Mouse (Mus musculus): ENCODE measurements at regions not wholly inside any gene's neighbourhood (a gene's known extent, or its start where the extent isn't known, plus 50 kb on each side); places are given as distances from the start of the nearest gene placed in this dataset.

DNA sequence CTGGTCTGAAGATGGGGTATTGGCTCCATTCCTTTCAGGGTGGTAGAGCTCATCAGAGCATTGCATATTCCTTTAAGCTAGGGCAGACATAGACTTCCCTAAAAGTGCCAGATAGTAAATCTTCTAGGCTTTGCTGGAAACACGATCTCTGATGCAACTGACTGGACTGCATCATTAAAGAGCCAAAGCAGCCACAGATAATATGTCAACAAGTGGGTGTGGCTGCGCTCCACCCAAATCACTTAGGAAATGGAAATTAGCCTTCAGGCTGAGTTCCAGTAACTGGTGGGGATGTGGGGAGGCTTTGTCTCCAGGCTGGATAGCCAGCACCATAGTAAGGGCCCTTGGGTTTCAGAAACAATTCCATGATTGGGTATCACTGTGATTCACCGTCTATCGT lies 97.3 kb upstream of the Gm12728 start:
- no peaks in the 10 kb centered on the region for H3K36me3 ChIP-seq (ENCODE audit: insufficient read depth, low read length)
- WGBS: 66% methylated on average over 4 of the region's 4 CpGs

DNA sequence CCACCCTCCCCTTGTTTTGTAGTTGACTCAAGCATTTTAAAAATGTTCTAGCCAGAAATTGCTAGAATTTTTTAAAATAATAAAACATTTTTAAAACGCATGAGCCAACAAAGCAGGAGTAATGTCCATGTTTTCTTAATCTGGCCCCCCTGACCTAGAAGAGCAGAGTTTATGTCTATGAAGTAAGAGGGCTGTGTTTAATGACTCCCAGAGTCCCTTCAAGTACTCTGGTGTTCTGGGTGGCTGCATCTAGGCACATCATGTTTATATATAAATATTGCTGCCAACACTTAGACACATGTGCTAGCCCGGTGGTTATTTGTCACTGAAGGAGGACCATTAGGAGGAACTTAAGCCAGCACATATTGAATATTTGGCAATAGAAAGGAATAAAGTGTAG lies 93.8 kb upstream of the Gm12728 start:
- ATAC-seq (ENCODE audit: low FRiP score, low TSS enrichment): no peak

More for the DNA sequence above, 97.3 kb upstream of the Gm12728 start:
- ATAC-seq (ENCODE audit: low FRiP score, low TSS enrichment): no peak
- Histone ChIP-seq H3K9ac (replicated peaks; ENCODE audit: low read length) (no peak overlapping the region), H3K4me3 (ENCODE audit: low read length) (no peak overlapping the region), H3K4me2 (replicated peaks; ENCODE audit: low read depth, low read length) (no peak overlapping the region), H3K27me3 (ENCODE audit: insufficient read depth, low read length) (no peaks in the 10 kb centered on the region), H3K9me3 (ENCODE audit: low read length) (no peaks in the 10 kb centered on the region), H3K27ac (ENCODE audit: low read length) (no peak overlapping the region), H3K4me1 (ENCODE audit: insufficient read depth, low read length) (no peaks in the 10 kb centered on the region)

DNA sequence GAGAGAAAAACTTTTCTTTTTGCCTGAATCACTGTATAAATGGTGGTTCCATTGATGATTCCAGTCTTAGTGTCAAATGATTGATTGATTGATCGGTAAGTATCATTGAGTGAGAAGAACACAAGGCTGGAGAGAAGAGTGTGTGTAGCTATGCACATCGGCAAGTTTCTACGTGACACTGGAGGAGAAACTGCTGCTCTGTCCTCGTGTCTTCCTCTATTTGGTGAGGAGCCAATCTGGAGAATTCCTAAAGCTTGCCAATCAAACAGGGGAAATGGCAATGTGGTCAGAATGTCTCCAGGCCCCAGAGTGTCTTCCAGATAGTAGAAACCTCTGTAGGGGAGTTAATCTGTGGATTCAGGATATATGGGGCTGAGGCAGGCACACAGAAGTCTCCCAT lies 92.5 kb upstream of the Gm12728 start:
- Histone ChIP-seq H3K9me3 (ENCODE audit: low read length) (no peaks in the 10 kb centered on the region), H3K27me3 (ENCODE audit: insufficient read depth, low read length) (no peaks in the 10 kb centered on the region), H3K4me3 (ENCODE audit: low read length) (no peak overlapping the region), H3K36me3 (ENCODE audit: insufficient read depth, low read length) (no peaks in the 10 kb centered on the region), H3K4me2 (replicated peaks; ENCODE audit: low read depth, low read length) (no peak overlapping the region), H3K9ac (replicated peaks; ENCODE audit: low read length) (no peak overlapping the region), H3K4me1 (ENCODE audit: insufficient read depth, low read length) (no peaks in the 10 kb centered on the region), H3K27ac (ENCODE audit: low read length) (no peak overlapping the region)
- no peak for ATAC-seq (ENCODE audit: low FRiP score, low TSS enrichment)
- WGBS: 88% methylated on average over 4 of the region's 4 CpGs

More for the DNA sequence above, 93.8 kb upstream of the Gm12728 start:
- Histone ChIP-seq H3K4me3 (ENCODE audit: low read length) (no peak overlapping the region), H3K9me3 (ENCODE audit: low read length) (no peaks in the 10 kb centered on the region), H3K36me3 (ENCODE audit: insufficient read depth, low read length) (no peaks in the 10 kb centered on the region), H3K4me1 (ENCODE audit: insufficient read depth, low read length) (no peaks in the 10 kb centered on the region), H3K27ac (ENCODE audit: low read length) (no peak overlapping the region), H3K9ac (replicated peaks; ENCODE audit: low read length) (no peak overlapping the region), H3K27me3 (ENCODE audit: insufficient read depth, low read length) (no peaks in the 10 kb centered on the region), H3K4me2 (replicated peaks; ENCODE audit: low read depth, low read length) (no peak overlapping the region)
- WGBS: 38% methylated on average over 2 of the region's 2 CpGs

DNA sequence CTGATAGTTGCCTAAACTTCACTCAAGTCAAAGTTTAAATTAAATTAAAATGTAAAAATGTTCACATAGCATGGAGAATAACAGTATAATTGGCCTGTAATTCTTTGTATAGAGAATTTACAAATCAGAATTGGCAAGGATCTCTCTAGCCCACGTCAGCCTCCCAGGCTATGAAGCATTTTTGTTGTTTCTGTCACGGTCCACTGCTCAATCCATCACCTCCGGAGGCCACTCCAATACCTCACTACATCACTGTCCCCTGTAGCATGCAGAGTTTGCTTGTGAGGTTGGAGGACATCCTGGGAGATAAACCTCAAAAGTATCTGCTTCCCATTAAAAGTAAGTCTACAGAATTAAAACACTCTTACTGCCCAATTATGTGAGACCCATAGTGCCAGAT lies 87.6 kb upstream of the Gm12728 start:
- WGBS: 30% methylated on average over 3 of the region's 3 CpGs
- no peak for ATAC-seq (ENCODE audit: low FRiP score, low TSS enrichment)
- Histone ChIP-seq H3K9me3 (ENCODE audit: low read length) (no peaks in the 10 kb centered on the region), H3K36me3 (ENCODE audit: insufficient read depth, low read length) (no peaks in the 10 kb centered on the region), H3K27me3 (ENCODE audit: insufficient read depth, low read length) (no peaks in the 10 kb centered on the region), H3K27ac (ENCODE audit: low read length) (no peak overlapping the region), H3K9ac (replicated peaks; ENCODE audit: low read length) (no peak overlapping the region), H3K4me3 (ENCODE audit: low read length) (no peak overlapping the region), H3K4me2 (replicated peaks; ENCODE audit: low read depth, low read length) (no peak overlapping the region), H3K4me1 (ENCODE audit: insufficient read depth, low read length) (no peaks in the 10 kb centered on the region)

DNA sequence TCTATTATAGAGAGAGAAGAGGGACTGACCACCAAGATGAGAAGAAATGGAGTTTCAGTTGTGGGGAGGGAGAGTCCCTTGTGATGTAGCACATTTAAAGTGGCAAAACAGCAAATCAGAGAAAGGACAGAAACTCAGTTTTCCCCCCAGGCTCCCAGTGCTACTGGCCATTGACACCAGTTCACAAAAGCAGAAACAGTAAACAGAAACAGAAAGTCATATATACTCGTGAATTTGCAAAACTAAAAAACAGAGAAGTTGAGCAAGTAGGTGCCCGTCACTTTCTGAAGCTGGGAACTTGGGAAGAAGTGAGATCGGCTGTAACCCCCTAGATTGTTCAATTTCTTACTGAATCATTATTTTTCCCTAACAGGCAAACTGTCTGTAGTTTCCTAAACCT lies 86.3 kb upstream of the Gm12728 start:
- no peaks in the 10 kb centered on the region for H3K4me1 ChIP-seq (ENCODE audit: insufficient read depth, low read length)
- H3K4me3 ChIP-seq (ENCODE audit: low read length): no peak overlapping the region
- no peak for ATAC-seq (ENCODE audit: low FRiP score, low TSS enrichment)
- WGBS: 84% methylated on average over 3 of the region's 3 CpGs
- no peaks in the 10 kb centered on the region for H3K9me3 ChIP-seq (ENCODE audit: low read length)
- H3K36me3 ChIP-seq (ENCODE audit: insufficient read depth, low read length): no peaks in the 10 kb centered on the region
- no peak overlapping the region for H3K4me2 ChIP-seq (replicated peaks; ENCODE audit: low read depth, low read length)
- H3K9ac ChIP-seq (replicated peaks; ENCODE audit: low read length): no peak overlapping the region
- H3K27me3 ChIP-seq (ENCODE audit: insufficient read depth, low read length): no peaks in the 10 kb centered on the region
- H3K27ac ChIP-seq (ENCODE audit: low read length): no peak overlapping the region

DNA sequence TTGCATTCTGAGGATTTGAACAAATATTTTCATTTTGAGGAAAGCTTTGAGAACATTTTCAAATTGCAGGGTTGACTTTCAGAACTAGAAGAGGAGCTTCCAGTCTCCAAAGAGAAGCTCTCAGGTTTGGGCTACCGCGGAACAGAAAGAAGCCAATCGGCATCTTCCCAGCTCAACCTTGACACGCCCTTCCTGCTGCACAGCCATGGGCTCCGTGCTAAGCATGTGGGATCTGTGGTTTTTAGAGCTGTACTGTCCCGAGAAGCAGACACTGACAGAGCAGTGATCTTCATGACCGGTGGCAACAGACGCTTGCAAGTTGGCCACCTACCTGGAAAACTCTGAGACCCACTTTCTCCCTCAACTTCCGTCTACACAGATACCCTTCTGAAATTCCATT lies 85.4 kb upstream of the Gm12728 start:
- no peaks in the 10 kb centered on the region for H3K9me3 ChIP-seq (ENCODE audit: low read length)
- ATAC-seq (ENCODE audit: low FRiP score, low TSS enrichment): no peak
- H3K27me3 ChIP-seq (ENCODE audit: insufficient read depth, low read length): no peaks in the 10 kb centered on the region
- H3K9ac ChIP-seq (replicated peaks; ENCODE audit: low read length): no peak overlapping the region
- H3K4me1 ChIP-seq (ENCODE audit: insufficient read depth, low read length): no peaks in the 10 kb centered on the region
- 91% methylated on average over 9 of the region's 9 CpGs for WGBS
- H3K4me2 ChIP-seq (replicated peaks; ENCODE audit: low read depth, low read length): no peak overlapping the region
- H3K27ac ChIP-seq (ENCODE audit: low read length): no peak overlapping the region
- no peaks in the 10 kb centered on the region for H3K36me3 ChIP-seq (ENCODE audit: insufficient read depth, low read length)
- H3K4me3 ChIP-seq (ENCODE audit: low read length): no peak overlapping the region

DNA sequence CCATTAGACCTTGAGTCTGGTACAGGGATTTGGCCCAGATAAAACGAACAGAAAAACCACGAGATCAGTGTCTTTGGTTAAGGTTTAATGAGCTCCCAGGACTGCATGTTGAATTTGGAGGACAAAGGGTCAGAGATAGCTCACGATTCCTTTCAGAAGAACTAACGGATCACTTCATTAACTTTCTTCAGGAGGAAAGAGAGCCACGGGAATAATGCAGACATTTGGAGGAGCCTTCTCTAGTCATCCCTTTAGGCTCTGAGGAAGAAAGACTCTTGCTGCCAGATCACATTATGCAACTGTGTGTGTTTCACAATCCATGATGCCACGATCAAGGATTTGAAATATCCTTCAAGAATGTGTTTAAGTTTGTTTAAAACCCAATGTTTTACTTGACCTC lies 83.7 kb upstream of the Gm12728 start:
- WGBS: 32% methylated on average over 6 of the region's 6 CpGs
- Histone ChIP-seq H3K27me3 (ENCODE audit: insufficient read depth, low read length) (no peaks in the 10 kb centered on the region), H3K4me3 (ENCODE audit: low read length) (no peak overlapping the region), H3K36me3 (ENCODE audit: insufficient read depth, low read length) (no peaks in the 10 kb centered on the region), H3K4me2 (replicated peaks; ENCODE audit: low read depth, low read length) (no peak overlapping the region), H3K4me1 (ENCODE audit: insufficient read depth, low read length) (no peaks in the 10 kb centered on the region), H3K27ac (ENCODE audit: low read length) (no peak overlapping the region), H3K9ac (replicated peaks; ENCODE audit: low read length) (no peak overlapping the region), H3K9me3 (ENCODE audit: low read length) (no peaks in the 10 kb centered on the region)
- no peak for ATAC-seq (ENCODE audit: low FRiP score, low TSS enrichment)

DNA sequence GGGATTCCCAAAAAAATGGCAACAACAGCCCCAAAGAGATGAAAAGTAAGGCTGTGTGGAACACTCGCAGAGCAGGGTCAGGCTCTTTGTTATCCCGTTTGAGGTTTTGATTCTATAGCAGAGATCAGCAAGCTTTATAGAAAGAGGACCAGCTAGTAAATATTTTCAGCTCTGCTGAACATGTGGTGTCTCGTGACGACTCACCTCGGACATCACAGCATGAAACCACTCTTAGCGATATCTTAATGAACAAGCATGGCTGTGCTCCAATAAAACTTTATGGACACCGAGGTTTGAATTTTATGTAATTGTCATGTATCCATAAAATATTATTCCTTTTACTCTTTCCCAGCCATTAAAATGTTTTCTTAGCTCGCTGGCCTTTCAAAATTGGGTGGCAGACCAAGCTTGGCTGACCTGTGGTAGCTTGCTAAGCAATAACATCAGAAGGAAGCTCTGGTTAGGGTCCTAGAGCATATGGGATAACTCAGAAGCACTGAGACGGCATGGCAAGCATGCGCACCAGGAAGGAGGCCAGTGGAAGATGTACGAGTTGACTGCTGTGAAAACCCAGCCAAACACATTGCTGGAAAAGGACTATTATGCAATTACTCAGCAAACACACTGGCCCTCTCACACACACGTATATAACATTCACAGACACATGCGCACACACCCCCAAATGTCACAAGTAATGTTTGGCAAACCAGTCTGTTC lies 81.4 kb upstream of the Gm12728 start:
- no peaks in the 10 kb centered on the region for H3K27me3 ChIP-seq (ENCODE audit: insufficient read depth, low read length)
- H3K9me3 ChIP-seq (ENCODE audit: low read length): no peaks in the 10 kb centered on the region; the same call in 1 of the 2 replicates
- WGBS: 37% methylated on average over 13 of the region's 13 CpGs
- H3K36me3 ChIP-seq (ENCODE audit: insufficient read depth, low read length): no peaks in the 10 kb centered on the region
- H3K4me1 ChIP-seq (ENCODE audit: insufficient read depth, low read length): no peaks in the 10 kb centered on the region
- peak; percentile 87 for ATAC-seq (ENCODE audit: low FRiP score, low TSS enrichment)
- no peak overlapping the region for H3K27ac ChIP-seq (ENCODE audit: low read length)
- H3K4me2 ChIP-seq (replicated peaks; ENCODE audit: low read depth, low read length): no peak overlapping the region
- H3K9ac ChIP-seq (replicated peaks; ENCODE audit: low read length): no peak overlapping the region
- H3K4me3 ChIP-seq (ENCODE audit: low read length): no peak overlapping the region

DNA sequence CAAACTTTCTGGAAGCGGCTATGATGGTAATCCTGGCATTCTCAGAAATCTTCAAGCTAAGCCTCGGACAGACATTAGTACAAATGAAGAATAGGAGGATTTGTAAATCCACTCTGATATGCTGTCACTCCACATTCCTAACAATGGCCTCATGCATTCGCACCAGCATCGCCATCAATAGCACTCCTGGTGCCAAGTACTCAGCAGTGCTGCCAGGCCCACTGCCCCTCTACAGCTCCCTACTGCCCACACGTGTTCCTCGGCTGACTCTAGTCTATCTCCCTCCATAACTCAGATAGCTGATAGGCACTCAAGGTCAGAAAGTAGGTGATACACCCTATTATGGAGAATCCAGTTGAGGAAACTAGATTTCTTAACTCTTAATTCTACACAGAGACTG lies 75.7 kb upstream of the Gm12728 start:
- H3K4me2 ChIP-seq (replicated peaks; ENCODE audit: low read depth, low read length): no peak overlapping the region
- ATAC-seq (ENCODE audit: low FRiP score, low TSS enrichment): no peak
- no peak overlapping the region for H3K9ac ChIP-seq (replicated peaks; ENCODE audit: low read length)
- no peaks in the 10 kb centered on the region; the same call in 1 of the 2 replicates for H3K9me3 ChIP-seq (ENCODE audit: low read length)
- H3K4me1 ChIP-seq (ENCODE audit: insufficient read depth, low read length): no peaks in the 10 kb centered on the region
- H3K27ac ChIP-seq (ENCODE audit: low read length): no peak overlapping the region
- H3K4me3 ChIP-seq (ENCODE audit: low read length): no peak overlapping the region
- H3K36me3 ChIP-seq (ENCODE audit: insufficient read depth, low read length): no peaks in the 10 kb centered on the region
- 88% methylated on average over 6 of the region's 6 CpGs for WGBS
- no peaks in the 10 kb centered on the region for H3K27me3 ChIP-seq (ENCODE audit: insufficient read depth, low read length)

DNA sequence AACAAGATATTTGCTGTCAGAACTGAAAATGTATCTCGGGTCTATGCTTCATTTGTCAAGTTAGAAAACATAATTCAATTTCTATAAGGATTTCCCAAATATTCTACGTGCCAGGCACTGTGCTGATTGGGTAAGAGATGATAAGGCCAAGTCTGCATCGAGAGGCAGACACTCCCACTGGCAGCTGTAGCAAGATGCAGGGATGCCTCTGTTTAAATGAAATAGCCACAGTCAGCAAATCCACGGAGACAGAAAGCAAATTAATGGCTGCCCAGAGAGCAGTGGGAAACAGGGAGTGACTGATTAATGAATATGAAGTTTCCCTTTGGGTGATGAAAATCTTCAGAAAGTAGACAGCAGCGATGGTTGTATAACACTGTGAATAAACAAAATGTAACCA lies 71.6 kb upstream of the Gm12728 start:
- ATAC-seq (ENCODE audit: low FRiP score, low TSS enrichment): no peak
- Histone ChIP-seq H3K4me2 (replicated peaks; ENCODE audit: low read depth, low read length) (no peak overlapping the region), H3K9me3 (ENCODE audit: low read length) (no peaks in the 10 kb centered on the region; the same call in 1 of the 2 replicates), H3K9ac (replicated peaks; ENCODE audit: low read length) (no peak overlapping the region), H3K4me1 (ENCODE audit: insufficient read depth, low read length) (no peaks in the 10 kb centered on the region), H3K4me3 (ENCODE audit: low read length) (no peak overlapping the region), H3K27me3 (ENCODE audit: insufficient read depth, low read length) (no peaks in the 10 kb centered on the region), H3K27ac (ENCODE audit: low read length) (no peak overlapping the region), H3K36me3 (ENCODE audit: insufficient read depth, low read length) (no peaks in the 10 kb centered on the region)
- WGBS: 48% methylated on average over 5 of the region's 5 CpGs

Measured in kidney, embryonic 16.5 days (tissue).